Mouse (Mus musculus) CD8-positive naive resting alpha-beta T cell, adult 2 months (primary cell): ENCODE results near the gene Pdlim4.
A peak's percentile ranks its signal among the peaks of the same experiment; 100 is the strongest.

Source experiments
- DNase-seq, 2 experiments: peaks; one replicate each; pipeline ENCODE4 v3.0.0; 2022; ENCODE audit warnings: low read depth in 2 of 2, low spot score in 2 of 2

Pdlim4 gene

GRCm38 (mm10) chr11:54092188-54092587 is 23.4 kb upstream of the Pdlim4 start:
- DNase-seq, result no peak

- no peak for DNase-seq
Observed at GRCm38 (mm10) chr11:54091726-54092125, 22.9 kb upstream of the Pdlim4 start.

GRCm38 (mm10) chr11:54090091-54090879 is 21.5 kb upstream of the Pdlim4 start:
- DNase-seq, result no peak

GRCm38 (mm10) chr11:54088947-54089317 is 20.1 kb upstream of the Pdlim4 start:
- DNase-seq, result peak; percentile 68 to 79

GRCm38 (mm10) chr11:54088253-54088946 is 19.6 kb upstream of the Pdlim4 start:
- DNase-seq, result no peak

GRCm38 (mm10) chr11:54085816-54086215 is 17.0 kb upstream of the Pdlim4 start:
- no peak for DNase-seq

- DNase-seq, result no peak
Observed at GRCm38 (mm10) chr11:54084976-54085375, 16.2 kb upstream of the Pdlim4 start.

- no peak for DNase-seq
Observed at GRCm38 (mm10) chr11:54082725-54083124, 13.9 kb upstream of the Pdlim4 start.

GRCm38 (mm10) chr11:54080435-54080834 is 11.6 kb upstream of the Pdlim4 start:
- no peak for DNase-seq

- no peak for DNase-seq
Observed at GRCm38 (mm10) chr11:54076101-54076500, 7.3 kb upstream of the Pdlim4 start.

- DNase-seq, result no peak
Observed at GRCm38 (mm10) chr11:54075353-54075752, 6.5 kb upstream of the Pdlim4 start.

GRCm38 (mm10) chr11:54073291-54073690 is 4.5 kb upstream of the Pdlim4 start:
- DNase-seq, result no peak

GRCm38 (mm10) chr11:54071726-54072445 is 3.1 kb upstream of the Pdlim4 start:
- DNase-seq, result no peak

GRCm38 (mm10) chr11:54067996-54068519 is 756 bp downstream of the Pdlim4 start:
- no peak for DNase-seq

GRCm38 (mm10) chr11:54067318-54067995 is 1.4 kb downstream of the Pdlim4 start:
- DNase-seq, result no peak

- no peak for DNase-seq
Observed at GRCm38 (mm10) chr11:54066400-54066799, 2.4 kb downstream of the Pdlim4 start.

- DNase-seq, result no peak
Observed at GRCm38 (mm10) chr11:54065915-54066178, 3.0 kb downstream of the Pdlim4 start.

GRCm38 (mm10) chr11:54065106-54065914 is 3.5 kb downstream of the Pdlim4 start:
- DNase-seq, result no peak

- no peak for DNase-seq
Observed at GRCm38 (mm10) chr11:54064412-54064978, 4.3 kb downstream of the Pdlim4 start.

- no peak for DNase-seq
Observed at GRCm38 (mm10) chr11:54063472-54063775, 5.4 kb downstream of the Pdlim4 start.
